Mouse (Mus musculus) adrenal gland, adult 18-20 months (tissue): ENCODE data around the gene 4930415L06Rik. TPM values are rescaled to one million over a fixed set of nuclear protein-coding genes. Genes with fewer than 3 reads are reported as not detected.

ENCODE experiments used
- DNase-seq, 2 experiments: peaks; one replicate each; pipeline ENCODE4 v3.0.0; 2021 to 2022; ENCODE audit warnings: low spot score in 2 of 2
- long read RNA-seq, 2 experiments: library from polyadenylated mRNA; stranded (forward); transcript quantifications; one replicate each; pipeline ENCODE4 v2.0.0; 2021
- total RNA-seq, 2 experiments: library from RNA; stranded (reverse); gene quantifications; 1 replicate in 1 of 2; 2 replicates in 1 of 2; pipeline ENCODE4 v1.2.3; 2021

4930415L06Rik gene
- not detected for total RNA-seq
- long read RNA-seq, experiment 1, result 0 reads
- long read RNA-seq, experiment 2, result 0 reads

GRCm38 (mm10) chrX:89932752-89933151 lies at the start of gene 4930415L06Rik:
Gene 4930415L06Rik (minus strand): TSS chrX:89932852.
- no peak for DNase-seq

- DNase-seq, result no peak
These were observed 46.0 kb upstream of the 4930415L06Rik start for GRCm38 (mm10) chrX:89978621-89979020.

- DNase-seq, result no peak
These were observed 27.8 kb downstream of the 4930415L06Rik start for GRCm38 (mm10) chrX:89904871-89905270.

Other genes starting within 250 kb of the 4930415L06Rik start
- not detected for gene 4932429P05Rik, start 180.6 kb downstream of the 4930415L06Rik start, total RNA-seq